Comparison of ENCODE assay signal across 18 mouse cellular contexts in the genomic region with DNA sequence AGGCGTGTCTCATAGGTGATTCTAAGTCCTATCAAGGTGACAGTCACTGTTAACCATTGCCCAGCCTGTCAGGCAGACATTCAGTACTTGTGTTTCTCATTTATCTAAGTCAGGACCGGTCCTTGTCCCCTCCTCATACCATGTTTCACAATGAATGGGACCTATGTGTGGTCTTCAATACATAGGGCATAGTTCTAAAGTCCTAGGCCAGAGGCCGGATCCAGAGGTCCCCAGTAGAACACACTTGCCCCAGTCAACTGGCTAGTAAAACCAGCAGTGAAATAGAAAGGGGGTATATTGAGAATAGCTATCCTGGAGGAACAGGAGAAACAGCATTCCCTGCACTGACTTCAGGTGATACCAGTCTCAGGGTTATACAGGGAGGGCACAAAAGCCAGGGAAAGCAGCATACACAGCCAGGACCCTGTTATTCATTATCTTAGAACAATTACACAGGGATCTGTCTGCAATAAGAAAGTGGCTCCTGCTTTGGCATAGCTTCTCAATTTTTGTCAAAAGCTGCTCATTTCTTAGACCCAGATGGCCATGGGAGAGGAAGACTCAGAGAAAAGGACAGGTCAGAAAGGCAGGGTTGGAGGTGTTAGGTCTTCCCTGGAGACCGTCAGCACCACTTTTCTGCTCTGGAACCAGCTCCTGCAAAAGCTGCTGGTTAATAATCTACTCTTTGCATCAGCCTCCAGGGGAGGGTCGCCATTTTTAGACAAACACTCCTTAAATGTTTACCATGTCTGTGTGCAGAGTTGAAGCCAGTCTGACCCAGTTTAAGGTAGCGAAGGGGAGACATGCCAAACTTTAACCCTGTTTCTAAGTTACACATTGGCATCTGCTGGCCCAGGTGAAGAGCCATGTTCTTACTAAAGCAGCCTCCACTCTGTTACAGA. TPM values are rescaled to one million over a fixed set of nuclear protein-coding genes. Genes with fewer than 3 reads are reported as not detected.
A peak's percentile ranks its signal among the peaks of the same experiment; 100 is the strongest.
DNase-seq lines count a peak whose midpoint lies in the region; ATAC-seq lines count a peak whose summit lies in the region.
"Had no signal": no experiment of that assay in that cellular context is flagged by ENCODE, and none has a peak within 500 bp of the region (broad histone marks: within the 10 kb centered on the region; RNA-seq: fewer than 3 reads in every experiment).

No protein-coding gene starts in this region.

- peak overlapping the region; percentile 68 for H3K27ac ChIP-seq in stomach, embryonic 14.5 days (ENCODE audit: low read length)
- H3K27ac ChIP-seq: embryonic facial prominence, embryonic 15.5 days; heart, adult 2 months; hindbrain, embryonic 13.5 days; left cerebral cortex, adult 2 months; limb, embryonic 12.5 days had no signal

- H3K27me3 ChIP-seq in stomach, embryonic 14.5 days (ENCODE audit: control insufficient read depth, insufficient read depth, low read length) = no peaks in the 10 kb centered on the region
- H3K27me3 ChIP-seq: embryonic facial prominence, embryonic 15.5 days; hindbrain, embryonic 13.5 days had no signal

- no peaks in the 10 kb centered on the region for H3K9me3 ChIP-seq in stomach, embryonic 14.5 days (ENCODE audit: control insufficient read depth, low read depth, low read length)
- H3K9me3 ChIP-seq: embryonic facial prominence, embryonic 15.5 days; hindbrain, embryonic 13.5 days; limb, embryonic 12.5 days had no signal

- no peak overlapping the region for H3K9ac ChIP-seq in stomach, embryonic 14.5 days (replicated peaks; ENCODE audit: low read depth, low read length)
- H3K9ac ChIP-seq: embryonic facial prominence, embryonic 15.5 days; hindbrain, embryonic 13.5 days; limb, embryonic 12.5 days had no signal

- intact Hi-C loops in left cerebral cortex, postnatal 36 days (cut with DNase I) = no loop called here

- H3K36me3 ChIP-seq in stomach, embryonic 14.5 days (ENCODE audit: control insufficient read depth, insufficient read depth, low read length) = no peaks in the 10 kb centered on the region
- H3K36me3 ChIP-seq: embryonic facial prominence, embryonic 15.5 days; hindbrain, embryonic 13.5 days; limb, embryonic 12.5 days had no signal

- 0 out of 2 replicates have a peak overlapping the region, but pooled peaks have one; percentile 4 for H3K4me2 ChIP-seq in stomach, embryonic 14.5 days (replicated peaks; ENCODE audit: low read depth, low read length)
- H3K4me2 ChIP-seq: embryonic facial prominence, embryonic 15.5 days; hindbrain, embryonic 13.5 days; limb, embryonic 12.5 days had no signal

- 43% methylated on average over 6 of the region's 6 CpGs for WGBS in stomach, embryonic 14.5 days

- ATAC-seq in stomach, embryonic 14.5 days (ENCODE audit: insufficient number of reproducible peaks, insufficient read depth, low FRiP score, low read depth) = peak; percentile 61

- no peak overlapping the region for H3K4me3 ChIP-seq in stomach, embryonic 14.5 days (ENCODE audit: low read depth, low read length)
- H3K4me3 ChIP-seq: embryonic facial prominence, embryonic 15.5 days; heart, adult 2 months; hindbrain, embryonic 13.5 days; left cerebral cortex, adult 2 months; limb, embryonic 12.5 days had no signal

- H3K4me1 ChIP-seq in stomach, embryonic 14.5 days (ENCODE audit: control insufficient read depth, insufficient read depth, low read length) = no peaks in the 10 kb centered on the region

- peak; percentile 44 for DNase-seq in kidney, adult 11 months
- peak; percentile 41 for DNase-seq in kidney, adult 9 months
- DNase-seq in kidney, postnatal 4 days = peak; percentile 40 to 63
- no peak for DNase-seq in urinary bladder, postnatal 10 days (ENCODE audit: low spot score)
- no peak for DNase-seq in left cerebral cortex, postnatal 36 days (ENCODE audit: low spot score in 2 of 2)
- no peak for DNase-seq in cerebellum, postnatal 4 days (ENCODE audit: low spot score in 2 of 2)
- DNase-seq: adrenal gland, adult 8-10 months; cerebellum, adult 2 months; heart, adult 2 months; midbrain, embryonic 14.5 days had no signal

RNA-seq across cellular contexts. Expression of a gene that starts 12.8 kb away (rescaled TPM):
- not detected in 2 replicates for polyA plus RNA-seq in stomach, embryonic 14.5 days (2014; fragmentation: Nextera tagmentation; extraction: Ambion mirVana)
- under 1 TPM; 0.68 to 0.99 TPM for total RNA-seq in left cerebral cortex, postnatal 36 days (2021)
- total RNA-seq: adrenal gland, adult 8-10 months; gastrocnemius, adult 18-20 months; heart, adult 2 months had no signal
- polyA plus RNA-seq: limb, embryonic 12.5 days; urinary bladder, adult 2 months had no signal

RNA-seq across cellular contexts. Expression of a gene that starts 24.6 kb away (rescaled TPM):
- 3.8 and 4.5 TPM in 2 replicates for polyA plus RNA-seq in stomach, embryonic 14.5 days (2014; fragmentation: Nextera tagmentation; extraction: Ambion mirVana)
- total RNA-seq in left cerebral cortex, postnatal 36 days (2021) = under 1 TPM in 1 of 2 experiments, not detected in 1; 0.29 TPM
- total RNA-seq: MEL had no signal

RNA-seq across cellular contexts. Expression of a gene that starts 38.9 kb away (rescaled TPM):
- 17.9 and 21.1 TPM in 2 replicates for polyA plus RNA-seq in stomach, embryonic 14.5 days (2014; fragmentation: Nextera tagmentation; extraction: Ambion mirVana)
- 10 to 100 TPM; 42.0 to 46.7 TPM for total RNA-seq in left cerebral cortex, postnatal 36 days (2021)

Comparison
In these comparisons a context has a peak if more than half of its experiments do, and no peak if none do; other contexts are left out.
1. DNase-seq: peak in kidney, adult 11 months (single experiment), kidney, adult 9 months (single experiment) and kidney, postnatal 4 days (2 of 2); none in urinary bladder, postnatal 10 days (single experiment), left cerebral cortex, postnatal 36 days (0 of 2) and cerebellum, postnatal 4 days (0 of 2).